Mouse (Mus musculus): ENCODE results near the gene Gm4981.
"Not testable (repeated sequence)": the region's sequence is repeated elsewhere in the genome, so short reads cannot be mapped to it uniquely, and the experiment has no call there.

Gm4981 gene

DNA sequence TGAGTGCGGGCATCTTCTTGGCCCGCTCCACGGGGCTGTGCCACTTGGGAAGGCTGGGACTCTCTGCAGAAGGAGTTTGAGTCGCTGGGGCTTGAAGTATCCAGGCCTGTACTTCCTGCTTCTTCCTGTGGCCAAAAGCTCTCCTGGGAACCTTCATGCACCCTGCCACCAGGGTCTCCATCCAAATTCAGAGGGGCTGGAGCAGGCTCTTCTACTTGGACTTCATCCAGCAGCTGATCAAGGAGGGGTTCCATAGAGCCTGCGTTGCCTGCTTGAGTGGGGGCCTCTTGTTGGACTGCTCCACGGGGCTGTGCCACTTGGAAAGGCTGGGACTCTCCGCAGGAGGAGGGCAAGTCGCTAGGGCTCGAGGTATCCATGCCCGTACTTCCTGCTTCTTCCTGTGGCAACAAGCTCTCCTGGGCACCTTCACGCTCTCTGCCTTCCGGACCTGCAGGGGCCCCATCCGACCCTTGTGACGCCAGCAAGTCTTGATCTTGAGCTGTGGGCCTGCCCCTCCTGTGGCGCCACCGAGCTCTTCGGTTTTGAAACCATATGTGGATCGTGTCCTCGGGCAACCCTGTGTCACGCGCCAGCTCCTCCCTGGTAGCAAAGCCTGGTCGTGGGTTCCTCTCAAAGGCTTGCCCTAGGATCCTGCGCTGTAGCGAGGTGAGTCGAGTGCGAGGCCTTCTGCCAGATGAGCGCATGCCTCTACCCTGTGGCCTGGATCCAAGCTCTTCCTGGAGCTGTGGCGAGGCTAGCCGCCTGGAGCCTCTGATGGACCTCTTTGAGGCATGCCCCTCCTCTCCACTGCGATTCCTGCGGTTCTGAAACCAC lies 12.3 kb downstream of the Gm4981 start:
- in situ Hi-C loops (cut with MboI; ENCODE audit: low sequenced_read_pairs): not testable (repeated sequence)

DNA sequence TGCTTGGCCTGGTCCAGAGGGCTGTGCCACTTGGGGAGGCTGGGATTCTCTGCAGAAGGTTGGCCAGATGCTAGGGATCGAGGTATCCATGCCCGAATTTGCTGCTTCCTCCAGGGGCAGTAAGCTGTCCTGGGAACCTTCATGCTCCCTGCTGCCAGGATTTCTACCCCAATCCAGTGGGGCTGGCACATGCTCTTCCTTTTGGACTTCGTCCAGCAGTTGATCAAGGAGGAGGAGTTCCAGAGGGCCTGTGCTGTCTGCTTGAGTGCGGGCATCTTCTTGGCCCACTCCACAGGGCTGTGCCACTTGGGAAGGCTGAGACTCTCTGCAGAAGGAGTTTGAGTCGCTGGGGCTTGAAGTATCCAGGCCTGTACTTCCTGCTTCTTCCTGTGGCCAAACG lies 13.3 kb downstream of the Gm4981 start:
- in situ Hi-C loops (cut with MboI; ENCODE audit: low sequenced_read_pairs): not testable (repeated sequence)

DNA sequence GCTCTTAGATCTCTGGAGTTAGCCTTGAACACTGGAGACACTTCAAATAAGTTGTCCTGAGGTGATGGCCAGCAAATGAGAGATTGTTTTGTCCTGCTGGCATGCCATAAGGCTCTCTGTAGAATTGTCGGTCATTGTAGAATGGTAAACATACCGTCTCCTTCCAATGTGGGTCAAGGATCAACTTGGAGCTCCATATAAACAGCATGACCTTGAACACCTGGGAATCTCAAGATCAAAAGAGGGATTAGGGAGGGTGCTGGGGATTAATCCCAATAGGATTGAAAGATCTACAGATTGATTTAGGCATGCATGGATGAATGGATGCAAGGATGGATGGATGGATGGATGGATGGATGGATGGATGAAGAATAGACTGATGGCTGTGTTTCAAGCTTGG lies 14.9 kb downstream of the Gm4981 start:
- in situ Hi-C loops (cut with MboI; ENCODE audit: low sequenced_read_pairs): not testable (repeated sequence)

DNA sequence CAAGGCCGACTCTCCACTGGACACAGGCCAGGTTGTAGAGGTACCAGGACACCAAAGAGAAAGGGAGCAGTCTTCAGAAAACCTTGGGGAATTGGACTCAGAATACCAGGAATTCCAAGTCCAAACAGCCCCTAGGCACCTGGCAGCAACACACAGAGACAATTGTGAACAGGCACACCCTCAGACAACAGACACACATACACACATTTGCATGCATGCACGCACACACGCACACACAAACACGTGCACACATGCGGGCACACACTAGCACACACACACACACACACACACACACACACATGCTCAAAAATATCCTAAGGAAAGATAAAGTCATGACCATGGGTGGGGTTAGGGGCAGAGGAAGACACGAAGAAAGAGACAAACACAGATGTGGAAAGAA lies 15.8 kb downstream of the Gm4981 start:
- in situ Hi-C loops (cut with MboI; ENCODE audit: low sequenced_read_pairs): no loop called here

DNA sequence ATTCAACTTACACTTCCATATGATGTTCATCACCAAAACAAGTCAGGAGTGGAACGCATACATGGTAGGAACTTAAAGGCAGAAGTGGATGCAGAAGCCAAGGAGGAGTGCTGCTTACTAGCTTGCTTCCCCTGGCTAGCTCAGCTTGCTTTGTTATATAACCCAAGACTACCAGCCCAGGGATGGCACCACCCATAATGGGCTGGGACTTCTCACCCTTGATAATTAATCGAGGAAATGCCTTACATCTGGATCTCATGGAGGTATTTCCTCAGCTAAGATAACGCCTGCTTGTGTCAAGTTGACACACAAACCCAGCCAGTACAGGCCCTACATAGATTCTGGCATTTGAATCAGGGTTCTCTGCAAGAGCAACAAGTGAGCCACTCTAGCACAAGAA lies 19.1 kb downstream of the Gm4981 start:
- in situ Hi-C loops (cut with MboI; ENCODE audit: low sequenced_read_pairs): no loop called here

DNA sequence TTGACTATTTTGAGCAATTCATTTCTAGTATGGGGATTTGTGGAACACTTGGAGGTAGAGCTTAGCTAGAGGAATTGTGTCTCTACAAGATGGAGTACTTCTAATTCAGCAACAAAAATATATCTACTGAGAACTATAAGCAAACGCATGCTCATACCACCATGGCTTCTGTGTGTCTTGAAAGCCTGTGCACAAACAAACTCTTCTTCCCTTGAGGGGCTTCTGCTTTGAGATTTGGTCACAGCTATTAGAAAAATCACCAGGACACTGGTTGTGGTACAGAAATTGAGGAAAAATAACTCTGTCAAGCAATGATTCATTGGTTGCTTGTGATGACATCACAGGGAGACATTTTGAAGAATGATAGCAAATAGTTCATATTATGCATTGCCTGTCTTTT lies 21.1 kb downstream of the Gm4981 start:
- in situ Hi-C loops (cut with MboI; ENCODE audit: low sequenced_read_pairs): no loop called here

DNA sequence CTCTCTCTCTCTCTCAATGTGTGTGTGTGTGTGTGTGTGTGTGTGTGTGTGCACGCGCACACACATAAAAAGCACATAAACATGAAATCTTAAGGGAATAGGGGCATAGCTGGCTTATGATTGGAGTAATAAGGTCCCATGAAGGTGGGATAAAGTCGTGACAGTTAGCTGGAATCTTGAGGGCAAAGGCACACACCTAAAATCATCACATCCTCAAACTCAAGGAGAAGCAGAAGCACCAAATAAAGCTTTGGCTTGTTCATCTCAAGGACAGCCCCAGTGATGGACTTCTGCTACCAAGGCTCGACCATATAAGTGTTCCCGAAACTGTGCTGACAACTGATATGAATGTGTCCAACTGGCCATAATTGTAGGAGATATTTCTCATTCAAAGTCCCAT lies 21.6 kb downstream of the Gm4981 start:
- in situ Hi-C loops (cut with MboI; ENCODE audit: low sequenced_read_pairs): no loop called here

DNA sequence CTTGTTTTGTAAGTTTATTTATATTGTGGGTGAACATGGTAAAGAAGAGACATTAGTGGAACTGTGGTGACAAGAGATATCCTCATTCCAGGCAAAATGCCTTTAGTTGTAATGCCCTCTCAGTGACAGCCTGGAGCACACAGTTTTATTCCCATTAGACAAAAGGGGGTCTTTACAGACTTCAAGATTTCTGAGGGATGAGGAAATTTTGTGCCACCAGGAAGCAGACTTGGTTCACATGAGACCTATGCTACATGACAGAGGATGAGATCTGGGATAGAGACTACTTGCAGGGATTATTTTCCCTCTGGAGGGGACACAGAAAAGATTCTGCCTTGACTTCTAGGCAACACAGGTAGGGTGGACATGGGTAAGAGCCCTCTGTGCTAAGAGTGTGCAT lies 22.0 kb downstream of the Gm4981 start:
- in situ Hi-C loops (cut with MboI; ENCODE audit: low sequenced_read_pairs): no loop called here

DNA sequence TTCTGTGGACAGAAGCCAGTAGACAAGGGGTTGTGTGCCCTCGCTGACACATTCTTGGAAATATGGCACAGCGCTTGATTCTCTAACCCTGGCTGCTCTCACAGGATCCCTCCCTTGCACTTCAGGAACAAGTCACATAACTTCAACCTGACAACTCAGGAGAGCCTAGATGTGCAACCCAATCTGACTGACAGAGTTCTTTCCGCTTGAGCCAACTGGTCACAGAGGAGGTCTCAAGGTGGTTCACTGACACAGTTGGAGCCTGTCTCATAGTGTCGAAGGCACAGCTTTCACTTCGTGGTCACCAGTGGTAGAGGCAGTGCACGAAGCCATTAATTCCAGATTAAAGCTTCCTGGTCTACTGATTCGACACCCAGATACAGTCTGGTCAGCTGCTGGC lies 24.3 kb downstream of the Gm4981 start:
- in situ Hi-C loops (cut with MboI; ENCODE audit: low sequenced_read_pairs): no loop called here

DNA sequence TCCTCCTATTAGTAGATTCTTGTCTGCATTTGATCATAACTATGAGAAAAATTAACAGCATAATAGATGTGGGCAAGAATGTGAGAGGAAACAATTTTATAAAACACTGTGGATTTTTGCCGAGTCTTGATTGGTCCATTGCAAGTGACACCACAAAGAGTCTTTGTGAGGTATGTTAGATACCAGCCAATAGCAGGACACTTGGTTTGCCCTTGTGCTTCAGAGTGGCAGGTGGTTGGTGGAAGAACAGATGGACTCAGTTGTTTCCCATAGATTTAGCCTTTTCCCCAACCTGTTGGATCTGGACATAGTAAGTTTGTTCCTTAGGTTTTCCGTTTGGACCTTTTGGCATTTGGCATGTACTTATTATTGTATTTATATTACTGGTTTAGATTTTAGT lies 25.3 kb downstream of the Gm4981 start:
- in situ Hi-C loops (cut with MboI; ENCODE audit: low sequenced_read_pairs): no loop called here

DNA sequence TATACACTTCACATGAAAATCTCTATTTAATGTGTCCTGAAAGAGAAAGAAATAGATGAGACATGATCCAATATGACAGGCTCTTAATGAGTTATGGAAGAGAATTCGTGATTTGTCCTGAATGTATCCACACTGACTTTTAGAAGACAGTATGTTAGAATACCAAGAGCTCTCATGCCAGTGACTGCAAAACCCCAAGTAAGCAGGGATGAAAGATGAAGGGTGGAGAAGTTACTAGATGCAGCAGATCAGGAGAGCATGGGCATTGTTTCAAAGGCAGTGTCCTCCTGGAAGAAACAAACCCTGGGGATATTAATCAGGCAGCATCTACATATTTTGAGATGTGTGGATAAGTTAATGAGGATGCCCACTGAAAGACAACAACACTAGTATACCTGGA lies 26.0 kb downstream of the Gm4981 start:
- in situ Hi-C loops (cut with MboI; ENCODE audit: low sequenced_read_pairs): no loop called here

DNA sequence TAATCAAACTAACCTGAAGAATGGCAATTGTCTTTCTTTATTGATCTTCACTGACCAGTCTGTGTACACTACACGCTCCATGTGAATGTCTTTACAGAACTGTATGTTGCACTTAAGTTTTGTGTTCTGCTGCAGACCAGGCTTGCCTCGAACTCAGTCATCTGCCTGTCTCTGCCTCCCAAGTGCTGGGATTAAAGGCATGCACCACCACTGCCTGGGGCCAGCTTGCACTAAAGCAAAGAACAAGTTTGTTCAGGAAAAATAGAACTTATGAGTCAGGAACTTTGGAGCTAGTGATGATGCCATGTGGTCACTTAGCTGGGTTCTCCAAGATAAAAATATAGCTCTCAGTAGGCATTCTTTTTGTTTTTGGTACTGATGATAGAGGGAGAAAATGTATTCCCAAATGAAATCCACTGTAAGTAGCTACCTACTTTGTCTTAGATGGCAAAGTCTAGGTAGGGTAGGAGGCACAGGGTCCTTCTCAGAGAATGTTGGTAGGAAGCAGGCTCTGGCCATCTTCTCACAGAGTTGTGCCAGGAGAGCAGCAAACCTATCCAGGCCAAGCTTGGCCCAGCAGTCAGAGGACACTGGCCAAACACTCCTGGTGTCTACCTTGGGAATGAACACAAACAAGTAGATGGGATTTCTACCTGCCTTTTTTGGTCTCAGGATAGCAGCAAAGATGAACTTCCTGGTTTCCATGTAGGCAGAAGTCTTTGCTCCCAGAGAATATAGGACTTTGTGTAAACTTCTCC lies 26.6 kb downstream of the Gm4981 start:
- in situ Hi-C loops (cut with MboI; ENCODE audit: low sequenced_read_pairs): no loop called here

DNA sequence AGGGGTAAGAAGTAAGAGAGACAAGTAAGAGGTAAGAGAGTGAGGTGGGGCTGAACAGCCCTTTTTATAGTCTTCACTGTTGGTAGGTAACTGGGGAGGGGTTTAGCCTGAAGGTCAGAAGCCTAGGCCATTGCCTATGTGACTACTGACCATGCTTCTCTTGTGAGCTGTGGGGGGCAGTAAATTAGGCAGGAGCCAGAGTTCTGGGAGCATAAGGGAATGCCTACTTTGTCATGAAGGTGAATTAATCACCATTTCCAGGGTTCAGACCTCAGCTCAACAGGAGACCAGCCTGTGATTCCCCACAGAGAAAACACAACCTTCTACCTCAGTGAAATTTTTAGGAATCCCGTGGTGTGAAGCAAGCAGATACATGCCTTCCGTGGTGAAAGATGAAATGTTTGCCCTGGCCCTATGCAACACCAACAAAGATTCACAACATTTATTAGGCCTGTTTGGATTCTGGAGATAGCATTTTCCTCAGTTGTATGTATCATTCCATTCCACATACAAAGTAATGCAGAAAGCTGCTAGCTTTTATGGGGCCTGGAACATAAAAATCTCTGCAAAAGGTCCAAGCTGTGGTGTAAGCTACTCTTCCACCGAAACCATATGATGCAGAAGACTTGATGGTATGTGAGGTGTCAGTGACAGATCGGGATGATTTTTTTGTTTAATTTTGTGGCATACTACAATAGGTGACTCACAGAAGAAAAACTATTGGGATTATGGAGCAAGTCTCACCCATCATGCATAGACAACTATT lies 29.7 kb downstream of the Gm4981 start:
- in situ Hi-C loops (cut with MboI; ENCODE audit: low sequenced_read_pairs): no loop called here

DNA sequence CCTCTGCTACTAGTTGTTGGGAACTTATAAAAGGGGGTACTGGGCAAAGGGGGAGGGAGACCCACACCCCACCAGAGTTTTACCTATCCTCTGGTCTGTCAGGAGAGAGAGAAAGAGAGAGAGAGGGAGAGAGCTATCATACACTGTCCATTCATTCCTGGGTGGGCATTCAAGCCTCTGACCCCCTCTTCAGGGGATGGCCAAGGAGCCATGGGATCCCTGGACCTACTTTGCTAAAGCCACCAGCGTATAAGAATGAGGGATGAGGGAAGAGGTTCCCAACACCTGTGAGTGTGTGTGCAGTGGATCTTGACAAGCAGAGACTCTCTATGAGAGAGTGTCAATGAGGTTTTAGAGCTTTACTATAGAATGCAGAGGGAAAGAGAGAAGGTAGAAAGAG lies 30.5 kb downstream of the Gm4981 start:
- in situ Hi-C loops (cut with MboI; ENCODE audit: low sequenced_read_pairs): no loop called here
